Mouse (Mus musculus): ENCODE data around the gene Slc44a3.

GRCm38 (mm10) chr3:121481564-121481963 is 50.6 kb downstream of the Slc44a3 start:
- TF ChIP-seq EP300 (IDR thresholded peaks at IDR 0.05; ENCODE audit: insufficient read depth, low read depth, low read length) (no peak), CTCF (IDR thresholded peaks at IDR 0.05; ENCODE audit: low read depth, low read length) (no peak)
